Mouse (Mus musculus): Measurements from ENCODE around the gene Khdc4.

DNA sequence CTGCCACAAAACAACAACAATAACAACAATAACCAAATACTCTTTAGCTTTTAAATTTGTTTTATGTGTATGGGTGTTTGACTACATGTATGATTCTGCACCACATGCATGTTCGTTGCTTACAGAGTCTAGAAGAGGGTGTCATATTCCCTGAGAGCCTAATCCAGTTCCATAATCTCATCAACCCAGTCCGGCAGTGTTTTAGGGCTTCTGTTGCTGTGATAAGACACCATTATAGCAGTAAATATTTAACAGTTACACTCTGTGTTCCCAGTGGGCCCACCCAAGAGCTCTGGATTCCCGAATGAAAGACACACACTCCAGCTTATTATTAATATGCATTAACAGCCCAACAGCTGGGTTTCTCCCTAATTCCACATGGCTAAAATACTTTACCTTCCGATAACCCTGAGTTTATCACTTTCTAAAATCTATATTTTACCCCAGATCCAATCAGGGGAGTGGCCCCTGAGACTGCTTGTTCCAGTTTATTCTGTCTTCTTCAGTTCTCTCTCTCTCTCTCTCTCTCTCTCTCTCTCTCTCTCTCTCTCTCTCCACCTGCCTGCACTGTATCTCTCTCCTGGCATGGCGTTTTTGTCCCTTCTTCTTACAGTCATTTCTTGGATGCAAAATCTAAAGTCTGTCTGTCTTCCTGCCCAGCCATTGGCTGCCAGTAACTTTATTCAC lies 27.0 kb upstream of the Khdc4 start:
- TF ChIP-seq POLR2A (IDR thresholded peaks at IDR 0.05; ENCODE audit: low read depth, low read length) (no peak), CTCF (IDR thresholded peaks at IDR 0.05; ENCODE audit: extremely low read depth, insufficient read length, insufficient replicate concordance, low read depth, low read length) (no peak)
